Mouse (Mus musculus) stomach, postnatal 0 days (tissue): Measurements from ENCODE around the gene 1700025C18Rik.

Source experiments
- CTCF ChIP-seq: IDR thresholded peaks from 2 replicates; pipeline ENCODE4 v1.5.1; 2016; ENCODE audit warnings: antibody characterized with exemption, low read depth, mild to moderate bottlenecking, moderate library complexity
- EP300 ChIP-seq: optimal IDR thresholded peaks from 2 replicates; pipeline ENCODE3; 2016; ENCODE audit warnings: antibody characterized with exemption

DNA sequence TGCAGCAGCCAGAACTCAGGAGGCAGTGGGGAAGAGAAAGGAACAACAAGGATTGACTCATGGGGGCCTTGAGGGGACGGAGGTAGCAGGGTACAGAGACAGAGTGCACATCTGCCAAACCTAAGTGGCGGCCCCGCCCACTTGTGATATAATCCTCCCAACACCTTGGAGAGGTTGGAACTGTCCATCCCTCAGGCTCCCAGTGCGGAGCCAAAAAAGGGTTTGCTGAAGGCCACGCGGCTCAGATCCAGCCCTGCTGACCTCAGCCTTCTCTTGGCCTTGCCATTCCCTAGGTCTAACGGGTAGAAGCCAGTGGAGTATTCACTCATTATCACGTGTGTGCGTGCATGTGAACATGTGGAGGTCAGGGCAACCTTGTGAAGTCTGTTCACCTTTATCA is 9.9 kb downstream of the 1700025C18Rik start:
- TF ChIP-seq CTCF, result no peak
- no peak for TF ChIP-seq EP300
